Mouse (Mus musculus): ENCODE measurements around the gene Hes1. TPM values are rescaled to one million over a fixed set of nuclear protein-coding genes. Genes with fewer than 3 reads are reported as not detected.

Gene Hes1
- polyA plus RNA-seq (2014; fragmentation: Nextera tagmentation; extraction: Ambion mirVana): 66.5 and 67.0 TPM in 2 replicates

- Histone ChIP-seq H3K27ac (ENCODE audit: low read depth, low read length) (peak within 1 kb of the TSS; percentile 94), H3K4me1 (replicated peaks; ENCODE audit: control insufficient read depth, insufficient read depth, low read length) (peaks cover 23% of the 10 kb centered on the region), H3K9ac (ENCODE audit: low read length) (peak within 1 kb of the TSS; percentile 91), H3K36me3 (ENCODE audit: control insufficient read depth, insufficient read depth, low read length) (no peaks in the 10 kb centered on the region), H3K9me3 (ENCODE audit: control insufficient read depth, low read length) (no peaks in the 10 kb centered on the region), H3K4me3 (ENCODE audit: low read depth, low read length) (peak within 1 kb of the TSS; percentile 75), H3K4me2 (ENCODE audit: low read depth, low read length, severe bottlenecking) (peak within 1 kb of the TSS; percentile 95), H3K27me3 (ENCODE audit: control insufficient read depth, insufficient read depth, low read length) (peaks cover 10% of the 10 kb centered on the region)
- ATAC-seq (replicated peaks; ENCODE audit: low FRiP score) (peak; percentile 84), DNase-seq (ENCODE audit: low spot score) (peak; percentile 97)
- whole genome bisulfite sequencing: under 1% methylated on average over 57 of the region's 57 CpGs
Measured at GRCm38 (mm10) chr16:30063984-30064453, at the start of gene Hes1. TSS of gene Hes1 (plus strand) at chr16:30064384.

- Histone ChIP-seq H3K9ac (ENCODE audit: low read length) (no peak overlapping the region), H3K4me2 (ENCODE audit: low read depth, low read length, severe bottlenecking) (no peak overlapping the region), H3K27me3 (ENCODE audit: control insufficient read depth, insufficient read depth, low read length) (no peaks in the 10 kb centered on the region), H3K4me3 (ENCODE audit: low read depth, low read length) (no peak overlapping the region), H3K27ac (ENCODE audit: low read depth, low read length) (no peak overlapping the region), H3K36me3 (ENCODE audit: control insufficient read depth, insufficient read depth, low read length) (no peaks in the 10 kb centered on the region), H3K4me1 (replicated peaks; ENCODE audit: control insufficient read depth, insufficient read depth, low read length) (peaks cover 11% of the 10 kb centered on the region), H3K9me3 (ENCODE audit: control insufficient read depth, low read length) (no peaks in the 10 kb centered on the region)
- 54% methylated on average over 3 of the region's 3 CpGs for WGBS
- ATAC-seq (replicated peaks; ENCODE audit: low FRiP score): no peak
- no peak for DNase-seq (ENCODE audit: low spot score)
Measured at GRCm38 (mm10) chr16:30016064-30016463, 48.1 kb upstream of the Hes1 start.

GRCm38 (mm10) chr16:30020124-30020523 lies 44.1 kb upstream of the Hes1 start:
- Histone ChIP-seq H3K4me3 (ENCODE audit: low read depth, low read length) (no peak overlapping the region), H3K27ac (ENCODE audit: low read depth, low read length) (no peak overlapping the region), H3K27me3 (ENCODE audit: control insufficient read depth, insufficient read depth, low read length) (peaks cover 8% of the 10 kb centered on the region; the same call in 1 of the 2 replicates), H3K9me3 (ENCODE audit: control insufficient read depth, low read length) (no peaks in the 10 kb centered on the region), H3K36me3 (ENCODE audit: control insufficient read depth, insufficient read depth, low read length) (no peaks in the 10 kb centered on the region), H3K4me1 (replicated peaks; ENCODE audit: control insufficient read depth, insufficient read depth, low read length) (peaks cover 24% of the 10 kb centered on the region), H3K4me2 (ENCODE audit: low read depth, low read length, severe bottlenecking) (peak overlapping the region; percentile 24), H3K9ac (ENCODE audit: low read length) (peak overlapping the region; percentile 14)
- DNase-seq (ENCODE audit: low spot score) (peak; percentile 73), ATAC-seq (replicated peaks; ENCODE audit: low FRiP score) (peak; percentile 32; the same call in 1 of the 2 replicates)
- WGBS: 13% methylated on average over 13 of the region's 13 CpGs

- H3K4me3 ChIP-seq (ENCODE audit: low read depth, low read length): no peak overlapping the region
- H3K9me3 ChIP-seq (ENCODE audit: control insufficient read depth, low read length): no peaks in the 10 kb centered on the region
- no peak overlapping the region for H3K4me2 ChIP-seq (ENCODE audit: low read depth, low read length, severe bottlenecking)
- peaks cover 9% of the 10 kb centered on the region; the same call in 1 of the 2 replicates for H3K27me3 ChIP-seq (ENCODE audit: control insufficient read depth, insufficient read depth, low read length)
- H3K9ac ChIP-seq (ENCODE audit: low read length): no peak overlapping the region
- ATAC-seq (replicated peaks; ENCODE audit: low FRiP score) (no peak), DNase-seq (ENCODE audit: low spot score) (no peak)
- H3K4me1 ChIP-seq (replicated peaks; ENCODE audit: control insufficient read depth, insufficient read depth, low read length): peaks cover 24% of the 10 kb centered on the region
- WGBS: 50% methylated on average over 6 of the region's 6 CpGs
- no peak overlapping the region for H3K27ac ChIP-seq (ENCODE audit: low read depth, low read length)
- no peaks in the 10 kb centered on the region for H3K36me3 ChIP-seq (ENCODE audit: control insufficient read depth, insufficient read depth, low read length)
Measured at GRCm38 (mm10) chr16:30022352-30022751, 41.8 kb upstream of the Hes1 start.

- Histone ChIP-seq H3K4me2 (ENCODE audit: low read depth, low read length, severe bottlenecking) (no peak overlapping the region), H3K9me3 (ENCODE audit: control insufficient read depth, low read length) (no peaks in the 10 kb centered on the region), H3K27ac (ENCODE audit: low read depth, low read length) (no peak overlapping the region), H3K9ac (ENCODE audit: low read length) (no peak overlapping the region), H3K27me3 (ENCODE audit: control insufficient read depth, insufficient read depth, low read length) (peaks cover 9% of the 10 kb centered on the region; the same call in 1 of the 2 replicates), H3K4me3 (ENCODE audit: low read depth, low read length) (no peak overlapping the region), H3K4me1 (replicated peaks; ENCODE audit: control insufficient read depth, insufficient read depth, low read length) (peaks cover 28% of the 10 kb centered on the region), H3K36me3 (ENCODE audit: control insufficient read depth, insufficient read depth, low read length) (no peaks in the 10 kb centered on the region)
- WGBS: 41% methylated on average over 16 of the region's 16 CpGs
- DNase-seq (ENCODE audit: low spot score): no peak
- ATAC-seq (replicated peaks; ENCODE audit: low FRiP score): 0 out of 2 replicates have a peak, but pooled peaks have one; percentile 27
Measured at GRCm38 (mm10) chr16:30022890-30023797, 41.0 kb upstream of the Hes1 start.

- Histone ChIP-seq H3K36me3 (ENCODE audit: control insufficient read depth, insufficient read depth, low read length) (no peaks in the 10 kb centered on the region), H3K9ac (ENCODE audit: low read length) (no peak overlapping the region), H3K27me3 (ENCODE audit: control insufficient read depth, insufficient read depth, low read length) (peaks cover 9% of the 10 kb centered on the region; the same call in 1 of the 2 replicates), H3K4me3 (ENCODE audit: low read depth, low read length) (no peak overlapping the region), H3K27ac (ENCODE audit: low read depth, low read length) (no peak overlapping the region), H3K9me3 (ENCODE audit: control insufficient read depth, low read length) (no peaks in the 10 kb centered on the region), H3K4me1 (replicated peaks; ENCODE audit: control insufficient read depth, insufficient read depth, low read length) (peaks cover 36% of the 10 kb centered on the region), H3K4me2 (ENCODE audit: low read depth, low read length, severe bottlenecking) (no peak overlapping the region)
- DNase-seq (ENCODE audit: low spot score) (no peak), ATAC-seq (replicated peaks; ENCODE audit: low FRiP score) (no peak)
- 74% methylated on average over 9 of the region's 9 CpGs for WGBS
Measured at GRCm38 (mm10) chr16:30024681-30025262, 39.4 kb upstream of the Hes1 start.

- H3K4me3 ChIP-seq (ENCODE audit: low read depth, low read length): no peak overlapping the region
Measured at GRCm38 (mm10) chr16:30028184-30028583, 36.0 kb upstream of the Hes1 start.

GRCm38 (mm10) chr16:30029264-30030003 lies 34.8 kb upstream of the Hes1 start:
- no peak overlapping the region for H3K27ac ChIP-seq (ENCODE audit: low read depth, low read length)
- H3K4me2 ChIP-seq (ENCODE audit: low read depth, low read length, severe bottlenecking): no peak overlapping the region
- H3K36me3 ChIP-seq (ENCODE audit: control insufficient read depth, insufficient read depth, low read length): no peaks in the 10 kb centered on the region
- peaks cover 19% of the 10 kb centered on the region for H3K4me1 ChIP-seq (replicated peaks; ENCODE audit: control insufficient read depth, insufficient read depth, low read length)
- DNase-seq (ENCODE audit: low spot score) (no peak), ATAC-seq (replicated peaks; ENCODE audit: low FRiP score) (no peak)
- no peaks in the 10 kb centered on the region for H3K9me3 ChIP-seq (ENCODE audit: control insufficient read depth, low read length)
- peaks cover 2% of the 10 kb centered on the region; the same call in 1 of the 2 replicates for H3K27me3 ChIP-seq (ENCODE audit: control insufficient read depth, insufficient read depth, low read length)
- WGBS: 65% methylated on average over 12 of the region's 12 CpGs
- H3K9ac ChIP-seq (ENCODE audit: low read length): no peak overlapping the region
- H3K4me3 ChIP-seq (ENCODE audit: low read depth, low read length): no peak overlapping the region

More at GRCm38 (mm10) chr16:30028184-30028583, 36.0 kb upstream of the Hes1 start:
- Histone ChIP-seq H3K4me1 (replicated peaks; ENCODE audit: control insufficient read depth, insufficient read depth, low read length) (peaks cover 25% of the 10 kb centered on the region), H3K9me3 (ENCODE audit: control insufficient read depth, low read length) (no peaks in the 10 kb centered on the region), H3K36me3 (ENCODE audit: control insufficient read depth, insufficient read depth, low read length) (no peaks in the 10 kb centered on the region), H3K4me2 (ENCODE audit: low read depth, low read length, severe bottlenecking) (no peak overlapping the region), H3K27me3 (ENCODE audit: control insufficient read depth, insufficient read depth, low read length) (peaks cover 8% of the 10 kb centered on the region; the same call in 1 of the 2 replicates), H3K9ac (ENCODE audit: low read length) (peak overlapping the region; percentile 7; the same call in 1 of the 2 replicates), H3K27ac (ENCODE audit: low read depth, low read length) (peak overlapping the region; percentile 27; the same call in 1 of the 2 replicates)
- peak; percentile 69 for ATAC-seq (replicated peaks; ENCODE audit: low FRiP score)
- 13% methylated on average over 6 of the region's 6 CpGs for WGBS
- peak; percentile 74 for DNase-seq (ENCODE audit: low spot score)

Data from forebrain, embryonic 11.5 days (tissue).